Mouse (Mus musculus): ENCODE data around the gene Cfap299. TPM values are rescaled to one million over a fixed set of nuclear protein-coding genes. Genes with fewer than 3 reads are reported as not detected.

Gene Cfap299
- polyA plus RNA-seq, 1 experiment from 2014 or later: 2.9 TPM

GRCm38 (mm10) chr5:98788568-98788967 lies 459.5 kb downstream of the Cfap299 start:
- H3K4me1 ChIP-seq (ENCODE audit: control insufficient read depth, insufficient read depth, low read length): no peaks in the 10 kb centered on the region
- H3K4me3 ChIP-seq (ENCODE audit: low read depth, low read length): no peak overlapping the region
- ATAC-seq: no peak
- no peak overlapping the region for H3K27ac ChIP-seq (ENCODE audit: low read length)
- no peaks in the 10 kb centered on the region for H3K36me3 ChIP-seq (ENCODE audit: control insufficient read depth, insufficient read depth, low read length)
- 92% methylated on average over 7 of the region's 7 CpGs for WGBS
- no peak overlapping the region for H3K9ac ChIP-seq (ENCODE audit: low read depth, low read length)
- H3K27me3 ChIP-seq (ENCODE audit: control insufficient read depth, insufficient read depth, low read depth, low read length): no peaks in the 10 kb centered on the region
- H3K4me2 ChIP-seq (ENCODE audit: low read length): no peak overlapping the region
- H3K9me3 ChIP-seq (replicated peaks; ENCODE audit: control insufficient read depth, low read length, poor library complexity, severe bottlenecking): no peaks in the 10 kb centered on the region

GRCm38 (mm10) chr5:98790894-98791607 lies 461.9 kb downstream of the Cfap299 start:
- no peaks in the 10 kb centered on the region for H3K9me3 ChIP-seq (replicated peaks; ENCODE audit: control insufficient read depth, low read length, poor library complexity, severe bottlenecking)
- no peak overlapping the region for H3K27ac ChIP-seq (ENCODE audit: low read length)
- no peaks in the 10 kb centered on the region for H3K4me1 ChIP-seq (ENCODE audit: control insufficient read depth, insufficient read depth, low read length)
- no peaks in the 10 kb centered on the region for H3K27me3 ChIP-seq (ENCODE audit: control insufficient read depth, insufficient read depth, low read depth, low read length)
- 80% methylated on average over 7 of the region's 7 CpGs for WGBS
- H3K4me3 ChIP-seq (ENCODE audit: low read depth, low read length): no peak overlapping the region
- H3K4me2 ChIP-seq (ENCODE audit: low read length): no peak overlapping the region
- no peak overlapping the region for H3K9ac ChIP-seq (ENCODE audit: low read depth, low read length)
- H3K36me3 ChIP-seq (ENCODE audit: control insufficient read depth, insufficient read depth, low read length): no peaks in the 10 kb centered on the region
- no peak for ATAC-seq

GRCm38 (mm10) chr5:98801495-98801894 lies 472.4 kb downstream of the Cfap299 start:
- H3K4me1 ChIP-seq (ENCODE audit: control insufficient read depth, insufficient read depth, low read length): peaks cover 2% of the 10 kb centered on the region; the same call in 1 of the 2 replicates
- H3K36me3 ChIP-seq (ENCODE audit: control insufficient read depth, insufficient read depth, low read length): no peaks in the 10 kb centered on the region
- H3K9ac ChIP-seq (ENCODE audit: low read depth, low read length): no peak overlapping the region
- H3K9me3 ChIP-seq (replicated peaks; ENCODE audit: control insufficient read depth, low read length, poor library complexity, severe bottlenecking): no peaks in the 10 kb centered on the region
- H3K27ac ChIP-seq (ENCODE audit: low read length): no peak overlapping the region
- no peaks in the 10 kb centered on the region for H3K27me3 ChIP-seq (ENCODE audit: control insufficient read depth, insufficient read depth, low read depth, low read length)
- H3K4me2 ChIP-seq (ENCODE audit: low read length): no peak overlapping the region
- no peak for ATAC-seq
- H3K4me3 ChIP-seq (ENCODE audit: low read depth, low read length): no peak overlapping the region
- 25% methylated on average over 5 of the region's 5 CpGs for WGBS

GRCm38 (mm10) chr5:98804761-98805160 lies 475.7 kb downstream of the Cfap299 start:
- Histone ChIP-seq H3K36me3 (ENCODE audit: control insufficient read depth, insufficient read depth, low read length) (no peaks in the 10 kb centered on the region), H3K4me1 (ENCODE audit: control insufficient read depth, insufficient read depth, low read length) (peaks cover 2% of the 10 kb centered on the region; the same call in 1 of the 2 replicates), H3K4me3 (ENCODE audit: low read depth, low read length) (no peak overlapping the region), H3K4me2 (ENCODE audit: low read length) (no peak overlapping the region), H3K9me3 (replicated peaks; ENCODE audit: control insufficient read depth, low read length, poor library complexity, severe bottlenecking) (no peaks in the 10 kb centered on the region), H3K9ac (ENCODE audit: low read depth, low read length) (no peak overlapping the region), H3K27me3 (ENCODE audit: control insufficient read depth, insufficient read depth, low read depth, low read length) (no peaks in the 10 kb centered on the region), H3K27ac (ENCODE audit: low read length) (no peak overlapping the region)
- 91% methylated on average over 6 of the region's 6 CpGs for WGBS
- ATAC-seq: no peak

GRCm38 (mm10) chr5:98806492-98806891 lies 477.4 kb downstream of the Cfap299 start:
- H3K9me3 ChIP-seq (replicated peaks; ENCODE audit: control insufficient read depth, low read length, poor library complexity, severe bottlenecking): no peaks in the 10 kb centered on the region
- H3K4me3 ChIP-seq (ENCODE audit: low read depth, low read length): no peak overlapping the region
- no peaks in the 10 kb centered on the region for H3K27me3 ChIP-seq (ENCODE audit: control insufficient read depth, insufficient read depth, low read depth, low read length)
- WGBS: 93% methylated on average over 4 of the region's 4 CpGs
- H3K9ac ChIP-seq (ENCODE audit: low read depth, low read length): no peak overlapping the region
- H3K4me2 ChIP-seq (ENCODE audit: low read length): no peak overlapping the region
- H3K36me3 ChIP-seq (ENCODE audit: control insufficient read depth, insufficient read depth, low read length): no peaks in the 10 kb centered on the region
- no peak for ATAC-seq
- H3K4me1 ChIP-seq (ENCODE audit: control insufficient read depth, insufficient read depth, low read length): peaks cover 2% of the 10 kb centered on the region; the same call in 1 of the 2 replicates
- no peak overlapping the region for H3K27ac ChIP-seq (ENCODE audit: low read length)

- H3K4me2 ChIP-seq (ENCODE audit: low read length): no peak overlapping the region
- H3K4me3 ChIP-seq (ENCODE audit: low read depth, low read length): no peak overlapping the region
- H3K9me3 ChIP-seq (replicated peaks; ENCODE audit: control insufficient read depth, low read length, poor library complexity, severe bottlenecking): no peaks in the 10 kb centered on the region
- H3K4me1 ChIP-seq (ENCODE audit: control insufficient read depth, insufficient read depth, low read length): no peaks in the 10 kb centered on the region
- no peaks in the 10 kb centered on the region for H3K27me3 ChIP-seq (ENCODE audit: control insufficient read depth, insufficient read depth, low read depth, low read length)
- no peak overlapping the region for H3K27ac ChIP-seq (ENCODE audit: low read length)
- WGBS: 93% methylated on average over 7 of the region's 7 CpGs
- ATAC-seq: no peak
- H3K9ac ChIP-seq (ENCODE audit: low read depth, low read length): no peak overlapping the region
- no peaks in the 10 kb centered on the region for H3K36me3 ChIP-seq (ENCODE audit: control insufficient read depth, insufficient read depth, low read length)
Observed at GRCm38 (mm10) chr5:98807022-98807421, 477.9 kb downstream of the Cfap299 start.

GRCm38 (mm10) chr5:98807953-98808352 lies 478.8 kb downstream of the Cfap299 start:
- no peak for ATAC-seq
- Histone ChIP-seq H3K9ac (ENCODE audit: low read depth, low read length) (no peak overlapping the region), H3K36me3 (ENCODE audit: control insufficient read depth, insufficient read depth, low read length) (no peaks in the 10 kb centered on the region), H3K4me3 (ENCODE audit: low read depth, low read length) (no peak overlapping the region), H3K27me3 (ENCODE audit: control insufficient read depth, insufficient read depth, low read depth, low read length) (no peaks in the 10 kb centered on the region), H3K9me3 (replicated peaks; ENCODE audit: control insufficient read depth, low read length, poor library complexity, severe bottlenecking) (no peaks in the 10 kb centered on the region), H3K27ac (ENCODE audit: low read length) (no peak overlapping the region), H3K4me1 (ENCODE audit: control insufficient read depth, insufficient read depth, low read length) (no peaks in the 10 kb centered on the region), H3K4me2 (ENCODE audit: low read length) (no peak overlapping the region)
- WGBS: 52% methylated on average over 9 of the region's 9 CpGs

GRCm38 (mm10) chr5:98812380-98812779 lies 483.3 kb downstream of the Cfap299 start:
- WGBS: 93% methylated on average over 1 of the region's 1 CpGs
- Histone ChIP-seq H3K9me3 (replicated peaks; ENCODE audit: control insufficient read depth, low read length, poor library complexity, severe bottlenecking) (no peaks in the 10 kb centered on the region), H3K4me3 (ENCODE audit: low read depth, low read length) (no peak overlapping the region), H3K4me2 (ENCODE audit: low read length) (no peak overlapping the region), H3K4me1 (ENCODE audit: control insufficient read depth, insufficient read depth, low read length) (no peaks in the 10 kb centered on the region), H3K27ac (ENCODE audit: low read length) (no peak overlapping the region), H3K36me3 (ENCODE audit: control insufficient read depth, insufficient read depth, low read length) (no peaks in the 10 kb centered on the region), H3K9ac (ENCODE audit: low read depth, low read length) (no peak overlapping the region), H3K27me3 (ENCODE audit: control insufficient read depth, insufficient read depth, low read depth, low read length) (no peaks in the 10 kb centered on the region)
- ATAC-seq: no peak

- Histone ChIP-seq H3K4me3 (ENCODE audit: low read depth, low read length) (no peak overlapping the region), H3K4me1 (ENCODE audit: control insufficient read depth, insufficient read depth, low read length) (no peaks in the 10 kb centered on the region), H3K36me3 (ENCODE audit: control insufficient read depth, insufficient read depth, low read length) (no peaks in the 10 kb centered on the region), H3K9me3 (replicated peaks; ENCODE audit: control insufficient read depth, low read length, poor library complexity, severe bottlenecking) (no peaks in the 10 kb centered on the region), H3K27ac (ENCODE audit: low read length) (no peak overlapping the region), H3K4me2 (ENCODE audit: low read length) (no peak overlapping the region), H3K9ac (ENCODE audit: low read depth, low read length) (no peak overlapping the region), H3K27me3 (ENCODE audit: control insufficient read depth, insufficient read depth, low read depth, low read length) (no peaks in the 10 kb centered on the region)
- no peak for ATAC-seq
- 83% methylated on average over 1 of the region's 1 CpGs for WGBS
Observed at GRCm38 (mm10) chr5:98815269-98815668, 486.2 kb downstream of the Cfap299 start.
